Mouse (Mus musculus): ENCODE data around the gene Gm43191.

DNA sequence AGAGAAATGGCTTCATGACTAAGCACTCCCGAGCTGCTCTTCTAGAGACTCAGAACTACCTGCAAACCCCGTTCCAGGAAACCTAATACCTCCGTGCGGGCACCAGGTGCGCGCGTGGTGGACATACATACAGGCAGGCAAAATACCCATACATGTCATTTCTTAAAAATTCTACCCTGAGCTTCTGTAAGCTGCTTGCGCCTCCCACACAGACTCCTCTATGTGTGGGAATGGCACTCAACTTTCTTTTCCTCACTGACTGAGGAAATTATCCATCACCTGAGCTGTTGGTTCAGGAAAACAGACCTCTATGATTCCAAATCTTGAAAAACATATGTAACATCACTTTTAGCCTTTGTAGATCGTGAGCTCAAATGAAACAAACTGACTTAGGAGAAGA lies 30.4 kb downstream of the Gm43191 start:
- TF ChIP-seq CTCF (IDR thresholded peaks at IDR 0.05 in 2 of 3, conservative IDR thresholded peaks at IDR 0.05 in 1 of 3; ENCODE audit: control insufficient read depth in 1 of 3, insufficient read depth in 1 of 3, low read depth in 2 of 3, low read length in 3 of 3, poor library complexity in 1 of 3, severe bottlenecking in 1 of 3) (no peak), EP300 (IDR thresholded peaks at IDR 0.05; ENCODE audit: low read depth in 1 of 2, low read length in 2 of 2) (no peak), POLR2A (IDR thresholded peaks at IDR 0.05; ENCODE audit: control insufficient read depth in 1 of 2, insufficient read depth in 1 of 2, low read depth in 1 of 2, low read length in 2 of 2, poor library complexity in 1 of 2) (no peak), NRF1 (IDR thresholded peaks at IDR 0.05; ENCODE audit: insufficient read depth, low read depth, low read length, poor library complexity, severe bottlenecking) (no peak), RCOR1 (IDR thresholded peaks at IDR 0.05; ENCODE audit: low read depth, low read length) (no peak), JUND (IDR thresholded peaks at IDR 0.05; ENCODE audit: low read depth, low read length) (no peak), CHD1 (IDR thresholded peaks at IDR 0.05; ENCODE audit: low read depth, low read length) (no peak), MYB (IDR thresholded peaks at IDR 0.05; ENCODE audit: low read depth, low read length) (no peak), GATA1 (IDR thresholded peaks at IDR 0.05; ENCODE audit: low read depth, low read length) (no peak), E2F4 (IDR thresholded peaks at IDR 0.05; ENCODE audit: borderline replicate concordance, low read depth, low read length) (no peak), SMC3 (IDR thresholded peaks at IDR 0.05; ENCODE audit: low read depth, low read length) (no peak), UBTF (IDR thresholded peaks at IDR 0.05; ENCODE audit: borderline replicate concordance, insufficient read depth, low read depth, low read length) (no peak)

All from MEL (cell line).